Mouse (Mus musculus) gonadal fat pad, adult 2 months (tissue): ENCODE measurements around the gene Il1rl2. TPM values are rescaled to one million over a fixed set of nuclear protein-coding genes. Genes with fewer than 3 reads are reported as not detected.

Experiments used
- DNase-seq: peaks from one replicate; pipeline ENCODE4 v3.0.0-alpha.2; 2012; ENCODE audit warnings: low read depth
- polyA plus RNA-seq: library from polyadenylated mRNA; depleted of rRNA; stranded (reverse); fragments of >200 nt; gene quantifications from 2 replicates; pipeline ENCODE4 v1.2.3, GENCODE M21; 2012; rRNA removed

The Il1rl2 gene
- polyA plus RNA-seq, 1 experiment = 3.4 TPM

DNA sequence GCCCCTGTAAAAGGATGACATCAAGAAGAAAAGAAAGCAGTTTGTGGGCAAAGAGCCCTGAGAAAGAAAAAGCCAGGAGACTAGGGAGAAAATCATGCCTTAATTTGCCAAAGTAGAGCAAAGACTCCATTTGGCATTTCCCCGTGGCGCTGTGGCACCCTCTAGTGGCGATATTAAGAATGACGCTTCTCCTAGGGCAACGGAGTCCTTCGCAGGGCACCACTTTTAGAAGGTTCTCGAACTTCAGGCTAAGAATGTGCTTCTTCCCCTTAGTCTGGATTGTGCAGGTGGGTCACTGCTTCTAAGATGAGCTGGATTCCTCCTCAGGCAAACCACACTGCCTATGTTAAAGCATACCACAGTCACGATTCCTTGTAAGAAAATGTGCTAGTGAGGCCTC is 54.4 kb downstream of the Il1rl2 start:
- DNase-seq = no peak

DNA sequence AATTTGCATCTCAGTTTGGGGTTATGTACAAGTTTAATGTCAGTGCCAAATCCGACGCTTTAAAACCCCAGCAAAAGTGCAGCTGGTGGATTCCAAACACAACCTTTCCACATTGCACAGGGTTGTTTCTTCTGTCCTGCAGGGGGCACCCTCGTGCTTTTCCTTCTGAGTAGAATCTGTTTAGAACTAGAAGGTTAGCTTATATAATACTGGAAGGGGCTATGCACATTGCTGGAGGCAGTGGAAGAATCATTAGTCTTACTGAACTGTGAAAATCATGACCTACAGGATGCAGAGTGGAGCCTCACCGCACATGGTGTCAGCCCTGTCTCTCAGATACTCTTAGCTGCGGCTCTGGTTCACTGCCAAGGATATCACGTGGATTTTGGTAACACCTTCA is 55.7 kb downstream of the Il1rl2 start:
- no peak for DNase-seq

DNA sequence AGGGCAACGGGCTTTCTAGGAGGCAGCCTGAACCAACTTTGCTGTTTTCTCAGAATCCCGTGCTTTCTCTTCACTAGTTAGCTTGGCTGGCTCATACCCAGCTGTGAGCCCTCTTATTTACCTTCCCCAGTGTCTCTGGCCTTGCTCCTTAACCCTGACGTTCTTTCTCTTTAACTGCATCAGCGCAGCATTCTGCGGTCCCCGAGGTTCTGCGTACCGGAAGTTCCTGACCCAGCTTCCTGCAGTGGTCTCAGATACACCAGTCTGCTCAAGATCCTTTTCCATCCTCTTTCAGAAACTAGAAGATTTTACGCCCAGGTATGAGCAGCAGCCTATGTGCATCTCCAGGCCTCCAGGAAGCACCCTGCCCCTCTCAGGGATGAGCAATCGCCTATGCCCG is 56.6 kb downstream of the Il1rl2 start:
- DNase-seq = no peak

DNA sequence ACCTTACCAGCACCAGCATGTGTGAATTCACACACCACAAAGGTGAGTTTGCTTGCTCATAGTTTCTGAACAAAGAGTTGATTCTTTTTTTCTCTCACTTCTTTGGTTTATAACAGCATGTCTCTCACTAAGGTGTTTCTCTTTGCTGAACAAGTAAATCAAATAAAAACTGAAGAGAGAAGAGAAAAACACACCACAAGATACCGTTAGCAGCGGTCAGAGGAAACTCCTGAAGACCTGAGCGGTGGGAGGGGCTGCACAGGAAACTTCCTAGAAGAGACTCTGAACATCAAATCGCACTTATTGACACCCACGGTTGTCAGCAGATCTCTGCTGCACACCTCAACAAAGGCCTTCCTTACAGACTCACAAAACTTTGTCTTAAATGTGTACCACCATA is 58.4 kb downstream of the Il1rl2 start:
- DNase-seq = no peak

DNA sequence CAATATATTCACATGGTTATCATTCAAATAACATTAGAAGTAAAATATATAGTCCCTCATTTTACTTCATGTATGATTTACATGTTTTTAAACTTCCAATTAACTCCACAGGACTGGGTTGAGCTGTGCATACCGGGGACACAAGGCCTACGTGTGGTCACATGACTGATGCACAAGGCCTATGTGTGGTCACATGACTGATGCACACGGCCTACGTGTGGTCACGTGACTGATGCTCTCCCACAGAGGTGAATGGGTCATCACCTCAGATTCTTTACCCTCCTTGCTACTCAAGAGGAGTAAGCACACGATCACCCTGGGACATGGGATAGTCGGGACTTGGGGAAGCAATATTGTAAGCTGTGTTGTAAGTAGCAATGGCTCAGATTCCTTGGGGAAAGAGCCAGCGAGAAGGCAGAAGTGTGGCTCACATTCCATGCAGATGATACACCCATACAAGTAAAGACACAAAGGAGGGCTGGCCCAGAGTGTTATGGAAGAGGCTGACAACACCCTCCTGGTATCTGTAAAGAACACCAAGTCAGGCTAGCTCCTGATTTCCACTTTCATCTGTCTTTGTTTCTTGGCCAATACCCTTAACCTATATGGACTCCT is 60.6 kb downstream of the Il1rl2 start:
- no peak for DNase-seq

DNA sequence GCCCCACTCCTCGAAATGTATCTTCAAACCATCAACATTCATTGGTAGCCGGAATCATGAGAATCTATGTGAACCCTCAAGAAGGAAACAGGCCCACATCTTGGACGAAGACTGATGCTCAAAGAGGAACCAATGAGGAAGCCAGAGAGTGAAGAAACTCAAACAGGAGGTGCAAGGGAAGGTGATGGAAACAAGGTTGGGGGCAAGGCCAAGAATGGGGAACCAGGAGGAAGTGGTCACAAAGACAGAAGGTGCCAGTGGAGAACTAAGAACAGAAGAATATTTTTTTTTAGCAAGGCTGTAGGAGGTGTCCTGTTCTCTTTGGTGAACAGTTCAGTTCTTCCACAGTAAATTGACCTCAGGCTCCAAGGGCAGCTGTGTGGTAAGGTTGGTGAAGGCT is 67.0 kb downstream of the Il1rl2 start:
- no peak for DNase-seq

DNA sequence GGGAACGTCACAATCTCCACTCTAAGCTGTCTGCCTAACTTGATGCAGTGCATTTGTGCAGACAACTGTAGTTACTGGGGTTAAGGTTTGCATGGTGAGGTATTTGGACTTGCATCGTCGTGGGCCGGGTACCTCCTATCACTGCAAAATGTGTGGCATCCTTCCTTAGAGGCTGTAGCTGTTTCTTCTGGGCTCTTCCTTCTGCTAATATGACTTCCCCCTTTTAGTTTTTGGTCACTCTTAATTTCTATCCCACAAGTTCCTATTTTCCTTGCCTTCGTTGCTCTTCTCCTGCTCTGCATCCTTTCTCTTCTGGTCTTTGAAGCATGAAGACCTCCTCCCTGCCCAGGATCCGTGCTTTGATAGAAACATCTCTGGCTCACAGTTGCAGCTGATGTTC is 68.1 kb downstream of the Il1rl2 start:
- no peak for DNase-seq

DNA sequence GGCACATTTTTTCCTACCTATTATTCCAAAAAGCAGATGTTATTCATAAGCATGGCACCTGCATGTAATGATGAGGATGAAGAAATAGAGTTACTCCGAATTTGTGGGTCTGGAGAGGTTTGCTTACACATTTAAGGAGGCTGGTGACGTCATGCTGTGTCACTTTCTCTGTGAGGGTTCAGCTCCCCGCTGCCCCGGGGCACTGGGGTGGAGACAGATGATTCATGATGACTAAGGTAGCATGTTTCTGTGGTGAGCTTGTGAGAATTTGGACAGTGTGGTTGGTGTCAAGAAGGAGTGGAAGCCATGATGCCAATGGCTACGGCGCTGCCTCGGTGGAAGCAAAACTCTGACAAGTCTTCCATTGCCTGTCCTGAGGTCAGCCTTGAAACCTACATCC is 68.8 kb downstream of the Il1rl2 start:
- DNase-seq = no peak

DNA sequence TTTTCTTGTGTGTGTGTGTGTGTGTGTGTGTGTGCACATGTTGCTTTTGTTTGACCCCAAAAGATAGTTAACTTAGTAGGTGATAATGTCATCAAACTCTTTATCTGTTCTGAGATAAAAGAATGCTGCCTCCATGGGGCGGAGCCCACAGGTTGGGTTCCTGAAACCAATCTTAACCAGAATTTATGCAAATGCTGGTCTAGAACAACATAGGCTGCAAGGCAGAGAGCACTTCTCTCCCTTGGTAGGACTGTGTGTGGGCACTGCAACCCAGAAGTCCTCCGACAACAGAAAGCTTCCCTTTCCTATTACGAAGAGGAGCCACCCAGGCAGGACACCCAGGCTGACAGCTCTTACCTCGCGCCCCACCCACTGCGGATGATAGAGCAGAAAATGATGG is 75.2 kb downstream of the Il1rl2 start:
- no peak for DNase-seq

DNA sequence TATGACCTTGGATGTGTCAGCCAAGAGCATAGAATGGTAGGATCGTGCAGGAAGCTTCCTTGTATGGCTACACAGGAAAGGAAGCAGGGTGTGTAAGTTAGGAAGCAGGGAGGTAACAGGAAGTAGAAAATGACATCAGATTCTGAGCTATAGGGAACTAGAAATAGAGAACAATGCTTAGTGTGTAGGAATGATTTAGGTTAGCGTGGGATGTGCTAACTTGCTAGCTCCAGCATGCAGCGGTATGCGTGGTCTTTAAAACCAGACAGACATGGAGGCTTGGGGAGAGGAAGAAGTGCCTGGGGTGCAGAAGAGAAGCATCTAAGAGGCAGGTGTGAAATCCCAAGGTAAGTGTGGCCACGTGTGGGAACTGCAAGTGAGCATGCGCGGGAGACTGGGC is 80.3 kb downstream of the Il1rl2 start:
- no peak for DNase-seq

DNA sequence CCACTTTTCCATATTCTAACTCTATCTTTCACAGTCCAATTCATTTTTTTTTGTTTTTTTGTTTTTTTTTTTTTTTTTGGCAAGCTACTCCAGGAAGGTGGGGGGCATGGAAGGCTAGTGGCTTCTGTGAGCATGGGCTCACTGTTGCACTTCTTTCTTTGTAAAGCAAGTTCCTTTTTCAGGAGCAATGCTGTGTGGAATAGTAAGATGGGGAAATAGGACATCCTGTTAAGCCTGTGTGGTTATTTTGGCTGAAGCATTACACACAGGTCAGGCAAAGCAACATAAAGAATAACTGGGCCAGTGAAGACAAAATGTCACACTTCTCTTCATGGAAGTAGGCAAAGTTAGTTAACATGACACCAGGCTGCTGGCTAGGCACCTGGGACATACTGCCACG is 85.5 kb downstream of the Il1rl2 start:
- DNase-seq = no peak

DNA sequence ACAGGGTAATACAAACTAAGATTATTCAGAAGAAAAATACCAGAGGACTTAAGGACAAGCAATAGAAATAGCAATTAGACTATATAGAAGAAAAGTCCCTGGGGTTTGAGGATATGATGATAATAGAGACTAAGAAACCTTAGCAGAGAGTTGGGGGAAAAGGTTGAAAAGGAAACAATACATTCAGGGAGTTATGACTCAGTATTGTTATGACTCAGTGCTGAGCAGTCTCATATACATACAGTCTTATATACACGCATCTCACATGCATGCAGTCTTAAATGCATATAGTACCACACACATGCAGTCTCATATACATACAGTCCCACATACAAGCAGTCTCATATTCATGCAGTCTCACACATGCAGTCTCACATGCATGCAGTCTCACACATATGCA is 88.6 kb downstream of the Il1rl2 start:
- no peak for DNase-seq

DNA sequence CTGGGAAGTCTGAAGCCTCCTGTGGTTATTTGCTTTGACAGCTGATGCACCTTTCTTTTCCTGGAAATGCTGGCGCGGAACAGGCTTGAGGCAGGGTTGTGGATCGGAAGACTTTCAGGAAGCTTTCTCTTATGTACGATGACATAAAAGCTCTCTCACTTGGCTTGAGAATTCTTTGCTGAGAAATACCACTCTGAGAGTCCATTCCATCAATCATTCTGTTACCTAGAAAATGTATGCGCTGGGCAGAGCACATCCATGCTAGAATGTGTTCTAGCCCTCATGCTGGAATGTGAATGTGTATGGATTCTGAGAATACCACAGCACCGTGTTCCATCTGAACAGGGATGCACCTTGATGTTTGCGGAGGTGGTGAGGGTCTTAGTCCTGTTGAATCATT is 89.9 kb downstream of the Il1rl2 start:
- no peak for DNase-seq

DNA sequence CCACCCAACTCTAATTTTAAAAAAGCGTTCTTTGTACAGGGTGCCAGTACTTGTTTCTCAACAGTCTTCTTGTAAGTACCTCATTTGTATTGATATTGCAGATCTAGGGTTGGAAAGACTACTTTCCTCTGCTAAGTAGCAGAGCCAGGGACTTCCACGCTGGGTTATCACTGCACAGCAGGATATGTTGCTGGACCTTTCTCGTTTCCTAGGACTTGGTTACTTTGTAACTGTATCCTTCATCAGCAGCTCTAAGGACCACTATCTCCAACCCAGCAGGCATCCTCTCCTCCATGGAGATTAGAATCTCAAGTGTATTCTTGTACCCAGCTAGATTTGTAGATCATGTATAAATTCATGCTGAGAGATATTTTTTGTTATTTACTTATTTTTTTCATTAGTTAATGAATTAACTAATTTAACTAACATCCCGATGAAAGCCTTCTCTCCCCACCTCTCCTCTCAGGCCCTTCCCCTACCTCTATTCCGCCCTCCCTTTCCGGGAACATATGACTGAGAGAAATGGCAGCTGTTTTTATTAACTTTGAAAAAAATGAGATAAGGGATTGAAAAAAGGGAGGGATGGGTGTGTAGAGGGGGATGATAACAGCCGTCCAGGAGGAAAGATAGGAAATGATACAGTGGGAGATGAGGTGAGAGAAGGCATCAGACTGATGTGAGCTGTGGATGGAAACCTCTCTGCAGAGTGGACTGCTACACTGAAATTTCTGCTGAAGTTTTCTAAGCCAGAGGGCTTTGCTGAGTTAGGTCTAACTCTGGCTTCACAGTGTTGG is 90.7 kb downstream of the Il1rl2 start:
- DNase-seq = no peak

DNA sequence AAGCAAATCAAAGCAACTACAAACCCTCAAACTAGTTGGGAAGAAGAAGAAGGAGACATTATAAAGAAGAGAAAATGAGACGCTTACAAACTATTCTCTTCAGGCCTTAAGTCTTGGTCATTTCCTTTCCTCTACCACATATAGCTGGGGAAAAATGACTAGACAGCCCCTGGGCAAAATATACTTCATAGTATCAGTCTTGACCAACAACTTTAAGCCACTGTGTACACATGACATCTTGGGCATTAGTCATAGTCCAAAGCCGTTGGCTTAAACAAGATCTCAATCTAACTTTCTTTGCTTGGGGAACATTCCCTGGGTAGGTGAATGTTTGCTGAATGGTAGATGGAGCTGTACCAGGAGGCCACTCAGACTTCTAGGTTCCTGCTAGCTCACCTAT is 92.6 kb downstream of the Il1rl2 start:
- DNase-seq = no peak

Other genes starting within 250 kb of the Il1rl2 start
- 7.1 and 9.0 TPM in 2 replicates for gene Il1r1, start 99.5 kb upstream of the Il1rl2 start, polyA plus RNA-seq
- 0.93 and 1.3 TPM in 2 replicates for gene Il1rl1, start 105.0 kb downstream of the Il1rl2 start, polyA plus RNA-seq
- gene Il18r1, start 140.9 kb downstream of the Il1rl2 start, polyA plus RNA-seq = 0.82 and 0.97 TPM in 2 replicates
- 0.27 and 0.36 TPM in 2 replicates for gene Il18rap, start 190.8 kb downstream of the Il1rl2 start, polyA plus RNA-seq